Mouse (Mus musculus): ENCODE data around the gene Prl7b1.

Prl7b1 gene

DNA sequence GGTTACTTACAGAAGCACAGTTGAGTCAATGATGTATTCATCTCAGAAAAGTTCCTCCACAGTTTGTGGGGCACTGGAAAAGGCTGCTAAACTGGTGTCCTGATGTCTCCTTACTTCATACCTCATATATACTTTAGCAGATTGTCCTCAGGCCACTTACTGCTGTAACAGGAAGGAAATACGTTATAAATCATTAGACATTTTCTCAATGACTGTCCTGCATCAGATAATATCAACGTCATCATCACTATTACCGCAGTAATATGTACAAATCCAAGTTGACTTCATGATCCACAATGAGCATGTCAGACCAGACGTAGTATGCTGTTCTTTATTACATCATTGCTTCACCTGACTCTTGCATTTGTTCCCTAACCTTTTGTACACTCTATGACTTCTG, at the start of gene Prl7b1:
TSS of gene Prl7b1 (minus strand) at position 101 of the 400 bp plus-strand sequence.
- DNase-seq, result no peak

DNA sequence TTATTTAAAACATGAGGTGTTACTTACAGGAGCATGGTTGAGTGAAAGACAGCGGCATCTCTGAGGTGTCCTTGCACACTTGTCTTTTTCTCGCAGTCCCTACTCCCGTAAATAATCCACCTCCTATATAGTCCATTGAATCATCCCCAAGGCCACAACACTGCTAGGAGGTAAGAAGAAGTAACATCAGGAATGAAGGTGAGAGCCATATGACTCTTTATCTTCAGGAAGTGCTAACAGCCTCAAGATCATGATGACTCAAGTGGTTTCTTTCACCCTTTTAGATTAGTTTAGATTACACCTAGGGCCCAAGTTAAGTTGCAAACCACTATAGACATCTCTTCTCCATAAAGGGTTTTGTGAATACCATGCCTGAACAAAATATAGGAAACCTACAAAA, 32.0 kb upstream of the Prl7b1 start, which contains the start of gene Prl7a1:
TSS of gene Prl7a1 (minus strand) at position 101 of the 400 bp plus-strand sequence.
- DNase-seq, result no peak

GRCm38 (mm10) chr13:27582071-27582470, 28.3 kb downstream of the Prl7b1 start, which contains the start of gene Prl8a1:
Gene Prl8a1, minus strand, starts transcription at chr13:27582171.
- no peak for DNase-seq

- no peak for DNase-seq
These were observed 45.9 kb downstream of the Prl7b1 start, which contains the start of gene Prl8a9 for GRCm38 (mm10) chr13:27564506-27564905. Gene Prl8a9, minus strand, starts transcription at chr13:27564606.

DNA sequence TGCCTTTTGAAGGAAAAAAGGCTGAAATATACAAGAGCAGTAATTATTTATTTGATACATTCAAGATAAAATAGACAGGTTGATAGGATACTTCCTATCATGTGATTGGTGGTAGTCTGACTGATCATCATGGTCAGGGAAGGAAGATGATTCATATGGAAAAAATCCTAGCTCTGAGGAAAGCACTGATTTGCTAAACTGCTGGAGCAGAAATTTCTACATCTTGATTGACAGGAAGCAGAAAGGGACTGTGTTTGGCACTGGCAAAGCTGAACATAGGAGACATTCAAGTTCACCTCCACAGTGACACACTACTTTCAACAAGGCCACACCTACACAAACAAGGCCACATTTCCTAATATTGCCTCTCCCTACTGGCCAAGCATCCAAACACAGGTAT, 57.0 kb downstream of the Prl7b1 start:
- DNase-seq, result no peak
